Mouse (Mus musculus) CH12.LX (cell line): ENCODE measurements around the gene Il18r1.

Experiments
- CHD2 ChIP-seq: IDR thresholded peaks from 2 replicates; pipeline ENCODE4 v1.6.1; 2011; ENCODE audit warnings: low read length, improper control_type of control experiment
- CTCF ChIP-seq, 2 experiments: IDR thresholded peaks in 1 of 2; conservative IDR thresholded peaks in 1 of 2; 2 replicates each; pipeline ENCODE4 v1.5.1; 2011 to 2012; ENCODE audit warnings: low read depth in 2 of 2, low read length in 2 of 2, improper control_type of control experiment in 1 of 2, inconsistent platforms in 1 of 2, mild to moderate bottlenecking in 1 of 2, moderate library complexity in 1 of 2
- POLR2A ChIP-seq: IDR thresholded peaks from 2 replicates; pipeline ENCODE4 v1.6.1; 2011; ENCODE audit warnings: low read depth, mild to moderate bottlenecking, improper control_type of control experiment, low read length
- TCF12 ChIP-seq: IDR thresholded peaks from 2 replicates; pipeline ENCODE4 v1.6.1; 2014; ENCODE audit warnings: low read depth, mild to moderate bottlenecking, inconsistent platforms, low read length, improper control_type of control experiment
- ZNF384 ChIP-seq: IDR thresholded peaks from 2 replicates; pipeline ENCODE4 v1.6.1; 2012; ENCODE audit warnings: low read depth, low read length, improper control_type of control experiment, inconsistent platforms

DNA sequence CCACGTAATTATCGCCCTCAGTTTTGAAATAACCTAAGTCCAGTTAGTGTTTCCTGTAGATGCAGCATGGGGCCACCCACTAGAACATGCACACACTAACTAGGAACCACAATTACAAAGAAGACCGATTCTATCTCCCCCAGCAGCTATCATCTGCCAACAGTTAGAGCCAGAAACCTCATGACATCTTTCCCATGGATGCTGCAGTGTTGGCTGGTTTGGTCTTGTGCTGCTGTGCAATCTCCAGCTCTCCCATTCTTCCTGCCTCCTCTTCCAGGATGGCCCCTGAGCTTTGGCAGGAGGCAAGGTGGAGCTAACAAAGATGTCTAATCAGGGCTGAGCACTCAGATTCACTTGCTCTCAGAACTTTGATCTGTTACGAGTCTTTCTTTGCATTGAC, 35.8 kb downstream of the Il18r1 start:
- no peak for TF ChIP-seq CHD2
- no peak for TF ChIP-seq CTCF (conservative IDR thresholded peaks at IDR 0.05 in 1 of 2, IDR thresholded peaks at IDR 0.05 in 1 of 2; ENCODE audit: low read depth in 2 of 2, low read length in 2 of 2)
- TF ChIP-seq POLR2A, result no peak
- no peak for TF ChIP-seq ZNF384
- no peak for TF ChIP-seq TCF12
